Mouse (Mus musculus): ENCODE data around the gene Trpc1. TPM values are rescaled to one million over a fixed set of nuclear protein-coding genes. Genes with fewer than 3 reads are reported as not detected.

Trpc1 gene
- polyA plus RNA-seq, 1 experiment from 2014 or later, result 6.5 TPM

- H3K4me2 ChIP-seq (replicated peaks), result peak overlapping the region; percentile 84
- H3K27me3 ChIP-seq, result no peaks in the 10 kb centered on the region
- no peak for ATAC-seq (replicated peaks)
- no peak overlapping the region for H3K27ac ChIP-seq (replicated peaks)
- peaks cover 16% of the 10 kb centered on the region for H3K4me1 ChIP-seq
- H3K9ac ChIP-seq (replicated peaks), result peak overlapping the region; percentile 89; the same call in 1 of the 2 replicates
- 35% methylated on average over 9 of the region's 9 CpGs for WGBS
- peak overlapping the region; percentile 67 for H3K4me3 ChIP-seq
- H3K9me3 ChIP-seq, result no peaks in the 10 kb centered on the region
- no peaks in the 10 kb centered on the region for H3K36me3 ChIP-seq
Observed at GRCm38 (mm10) chr9:95750746-95751145, 571 bp upstream of the Trpc1 start.

- Histone ChIP-seq H3K4me2 (replicated peaks) (peak overlapping the region; percentile 84), H3K9ac (replicated peaks) (peak overlapping the region; percentile 89), H3K36me3 (no peaks in the 10 kb centered on the region), H3K4me3 (peak overlapping the region; percentile 67), H3K27ac (replicated peaks) (peak overlapping the region; percentile 44; the same call in 1 of the 2 replicates), H3K9me3 (no peaks in the 10 kb centered on the region), H3K4me1 (peaks cover 16% of the 10 kb centered on the region), H3K27me3 (no peaks in the 10 kb centered on the region)
- peak; percentile 77 for ATAC-seq (replicated peaks)
- under 1% methylated on average over 34 of the region's 34 CpGs for WGBS
Observed at GRCm38 (mm10) chr9:95749461-95749928, 680 bp downstream of the Trpc1 start.

DNA sequence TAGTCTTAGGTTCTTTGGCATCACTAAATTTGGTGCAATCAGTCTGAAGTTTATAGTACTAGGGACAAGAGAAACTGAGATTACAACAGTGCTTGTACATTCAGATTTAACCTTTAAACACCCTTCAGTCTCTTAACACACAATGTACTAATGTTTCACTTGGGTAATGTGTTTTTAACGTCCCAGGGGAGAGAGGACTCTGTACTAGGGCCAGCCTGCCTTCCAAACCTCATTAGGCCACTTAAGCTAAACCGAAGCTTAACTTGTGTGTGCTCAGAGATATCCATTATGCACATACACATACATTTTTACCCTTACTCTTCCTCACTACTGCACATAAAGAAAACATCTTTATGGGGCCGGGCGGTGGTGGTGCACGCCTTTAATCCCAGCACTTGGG lies 2.9 kb downstream of the Trpc1 start:
- Histone ChIP-seq H3K9ac (replicated peaks) (no peak overlapping the region), H3K4me3 (no peak overlapping the region), H3K27me3 (no peaks in the 10 kb centered on the region), H3K4me2 (replicated peaks) (no peak overlapping the region), H3K4me1 (peaks cover 16% of the 10 kb centered on the region), H3K27ac (replicated peaks) (no peak overlapping the region), H3K36me3 (no peaks in the 10 kb centered on the region), H3K9me3 (no peaks in the 10 kb centered on the region)
- ATAC-seq (replicated peaks), result no peak
- WGBS, result 91% methylated on average over 5 of the region's 5 CpGs

- H3K4me1 ChIP-seq, result peaks cover 11% of the 10 kb centered on the region
- H3K4me2 ChIP-seq (replicated peaks), result no peak overlapping the region
- 70% methylated on average over 7 of the region's 7 CpGs for WGBS
- no peak for ATAC-seq (replicated peaks)
- H3K27me3 ChIP-seq, result no peaks in the 10 kb centered on the region
- H3K9me3 ChIP-seq, result no peaks in the 10 kb centered on the region
- H3K4me3 ChIP-seq, result no peak overlapping the region
- no peak overlapping the region for H3K27ac ChIP-seq (replicated peaks)
- H3K9ac ChIP-seq (replicated peaks), result no peak overlapping the region
- no peaks in the 10 kb centered on the region for H3K36me3 ChIP-seq
Observed at GRCm38 (mm10) chr9:95744845-95745613, 5.1 kb downstream of the Trpc1 start.

GRCm38 (mm10) chr9:95736238-95736637 lies 13.9 kb downstream of the Trpc1 start:
- no peak overlapping the region for H3K4me3 ChIP-seq
- H3K27me3 ChIP-seq, result no peaks in the 10 kb centered on the region
- no peak overlapping the region for H3K4me2 ChIP-seq (replicated peaks)
- H3K9me3 ChIP-seq, result no peaks in the 10 kb centered on the region
- no peaks in the 10 kb centered on the region for H3K4me1 ChIP-seq
- H3K36me3 ChIP-seq, result peaks cover 7% of the 10 kb centered on the region
- H3K9ac ChIP-seq (replicated peaks), result no peak overlapping the region
- ATAC-seq (replicated peaks), result no peak
- H3K27ac ChIP-seq (replicated peaks), result no peak overlapping the region

GRCm38 (mm10) chr9:95712574-95712973 lies 37.6 kb downstream of the Trpc1 start:
- Histone ChIP-seq H3K36me3 (peaks cover 5% of the 10 kb centered on the region), H3K9ac (replicated peaks) (no peak overlapping the region), H3K9me3 (no peaks in the 10 kb centered on the region), H3K4me1 (no peaks in the 10 kb centered on the region), H3K4me2 (replicated peaks) (no peak overlapping the region), H3K27ac (replicated peaks) (no peak overlapping the region), H3K4me3 (no peak overlapping the region), H3K27me3 (no peaks in the 10 kb centered on the region)
- 30% methylated on average over 8 of the region's 8 CpGs for WGBS
- ATAC-seq (replicated peaks), result no peak

DNA sequence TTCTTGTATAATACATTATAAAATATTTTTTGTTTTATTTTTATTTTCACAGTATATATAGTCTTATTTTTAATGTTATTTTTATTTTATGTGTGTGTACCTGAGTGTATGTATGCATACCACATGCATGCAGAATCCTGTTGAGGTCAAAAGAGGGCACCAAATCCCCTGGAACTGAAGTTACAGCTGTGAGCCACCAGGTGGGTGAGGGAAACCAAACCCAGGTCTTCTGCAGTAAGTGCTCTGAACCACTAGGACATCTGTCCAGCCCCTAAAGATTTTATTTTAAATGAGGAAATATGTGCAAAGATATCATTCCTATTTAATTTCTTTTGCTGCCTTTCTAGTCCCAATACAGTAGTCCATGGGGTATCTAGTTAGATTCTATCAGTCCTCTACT lies 41.2 kb downstream of the Trpc1 start:
- no peak overlapping the region for H3K27ac ChIP-seq (replicated peaks)
- H3K36me3 ChIP-seq, result peaks cover 9% of the 10 kb centered on the region
- no peak overlapping the region for H3K4me2 ChIP-seq (replicated peaks)
- no peaks in the 10 kb centered on the region for H3K9me3 ChIP-seq
- H3K9ac ChIP-seq (replicated peaks), result no peak overlapping the region
- no peaks in the 10 kb centered on the region for H3K27me3 ChIP-seq
- no peak overlapping the region for H3K4me3 ChIP-seq
- H3K4me1 ChIP-seq, result no peaks in the 10 kb centered on the region
- no peak for ATAC-seq (replicated peaks)

DNA sequence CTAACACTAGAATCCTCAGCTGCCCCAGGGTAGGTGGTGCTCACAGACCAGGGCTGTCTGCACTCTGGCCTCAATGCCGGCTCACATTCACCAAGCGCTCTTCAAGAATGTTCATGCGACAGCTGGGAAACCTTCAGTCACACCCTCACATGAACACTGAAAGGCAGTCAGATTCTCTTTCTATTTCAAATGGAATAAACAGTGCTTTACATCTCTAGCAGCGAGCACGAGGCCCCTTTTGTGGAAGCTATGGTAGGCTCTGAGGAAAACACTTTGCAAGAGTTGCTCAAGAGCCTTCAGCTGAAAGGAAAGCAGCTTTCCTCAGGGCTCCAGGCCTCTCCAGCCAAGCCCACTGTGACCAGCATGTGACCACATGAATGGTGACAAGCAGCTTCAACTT lies 44.8 kb downstream of the Trpc1 start:
- no peak overlapping the region for H3K27ac ChIP-seq (replicated peaks)
- ATAC-seq (replicated peaks), result no peak
- H3K4me2 ChIP-seq (replicated peaks), result no peak overlapping the region
- no peaks in the 10 kb centered on the region for H3K27me3 ChIP-seq
- H3K4me3 ChIP-seq, result no peak overlapping the region
- H3K36me3 ChIP-seq, result peaks cover 9% of the 10 kb centered on the region
- WGBS, result 74% methylated on average over 5 of the region's 5 CpGs
- no peak overlapping the region for H3K9ac ChIP-seq (replicated peaks)
- H3K4me1 ChIP-seq, result no peaks in the 10 kb centered on the region
- no peaks in the 10 kb centered on the region for H3K9me3 ChIP-seq

- 92% methylated on average over 3 of the region's 3 CpGs for WGBS
- H3K9ac ChIP-seq (replicated peaks), result no peak overlapping the region
- no peaks in the 10 kb centered on the region for H3K4me1 ChIP-seq
- peaks cover 6% of the 10 kb centered on the region for H3K36me3 ChIP-seq
- H3K27ac ChIP-seq (replicated peaks), result no peak overlapping the region
- ATAC-seq (replicated peaks), result no peak
- H3K9me3 ChIP-seq, result no peaks in the 10 kb centered on the region
- H3K4me3 ChIP-seq, result no peak overlapping the region
- H3K4me2 ChIP-seq (replicated peaks), result no peak overlapping the region
- H3K27me3 ChIP-seq, result no peaks in the 10 kb centered on the region
Observed at GRCm38 (mm10) chr9:95704078-95704477, 46.1 kb downstream of the Trpc1 start.

- no peak overlapping the region for H3K27ac ChIP-seq (replicated peaks)
- no peaks in the 10 kb centered on the region for H3K36me3 ChIP-seq
- H3K9me3 ChIP-seq, result no peaks in the 10 kb centered on the region
- no peak for ATAC-seq (replicated peaks)
- H3K4me2 ChIP-seq (replicated peaks), result no peak overlapping the region
- 62% methylated on average over 4 of the region's 4 CpGs for WGBS
- H3K9ac ChIP-seq (replicated peaks), result no peak overlapping the region
- H3K4me1 ChIP-seq, result no peaks in the 10 kb centered on the region
- H3K27me3 ChIP-seq, result no peaks in the 10 kb centered on the region
- no peak overlapping the region for H3K4me3 ChIP-seq
Observed at GRCm38 (mm10) chr9:95699273-95699672, 50.9 kb downstream of the Trpc1 start.

DNA sequence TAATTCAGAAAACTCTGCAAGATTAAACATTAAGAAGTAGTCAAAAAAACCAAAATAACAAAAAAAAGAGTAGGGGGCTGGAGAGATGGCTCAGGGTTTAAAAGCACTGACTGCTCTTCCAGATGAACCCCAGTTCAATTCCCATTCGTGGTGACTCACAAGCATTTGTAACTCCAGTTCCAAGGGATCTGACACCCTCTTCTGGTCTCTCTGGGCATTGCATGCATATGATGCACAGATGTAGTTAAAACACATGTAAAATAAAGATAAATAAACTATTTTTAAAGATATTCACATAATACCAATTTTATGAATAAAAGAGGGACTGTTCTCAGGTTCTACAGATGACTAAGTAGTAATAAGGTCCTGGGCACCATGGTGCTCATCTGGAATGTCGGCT lies 52.4 kb downstream of the Trpc1 start:
- Histone ChIP-seq H3K27ac (replicated peaks) (no peak overlapping the region), H3K4me1 (no peaks in the 10 kb centered on the region), H3K27me3 (no peaks in the 10 kb centered on the region), H3K9ac (replicated peaks) (no peak overlapping the region), H3K4me2 (replicated peaks) (no peak overlapping the region), H3K9me3 (no peaks in the 10 kb centered on the region), H3K4me3 (no peak overlapping the region), H3K36me3 (no peaks in the 10 kb centered on the region)
- 62% methylated on average over 2 of the region's 2 CpGs for WGBS
- ATAC-seq (replicated peaks), result no peak

- WGBS, result 85% methylated on average over 6 of the region's 6 CpGs
- no peak for ATAC-seq (replicated peaks)
Observed at GRCm38 (mm10) chr9:95696581-95696980, 53.6 kb downstream of the Trpc1 start.

GRCm38 (mm10) chr9:95695023-95695422 lies 55.2 kb downstream of the Trpc1 start:
- H3K36me3 ChIP-seq, result no peaks in the 10 kb centered on the region
- no peaks in the 10 kb centered on the region for H3K4me1 ChIP-seq
- no peak overlapping the region for H3K4me2 ChIP-seq (replicated peaks)
- no peak overlapping the region for H3K4me3 ChIP-seq
- H3K9me3 ChIP-seq, result no peaks in the 10 kb centered on the region
- H3K27me3 ChIP-seq, result no peaks in the 10 kb centered on the region
- H3K9ac ChIP-seq (replicated peaks), result no peak overlapping the region
- 92% methylated on average over 15 of the region's 15 CpGs for WGBS
- no peak for ATAC-seq (replicated peaks)
- H3K27ac ChIP-seq (replicated peaks), result no peak overlapping the region

More at GRCm38 (mm10) chr9:95696581-95696980, 53.6 kb downstream of the Trpc1 start:
- no peaks in the 10 kb centered on the region for H3K27me3 ChIP-seq
- no peaks in the 10 kb centered on the region for H3K9me3 ChIP-seq
- H3K4me1 ChIP-seq, result no peaks in the 10 kb centered on the region
- H3K9ac ChIP-seq (replicated peaks), result no peak overlapping the region
- H3K27ac ChIP-seq (replicated peaks), result no peak overlapping the region
- no peak overlapping the region for H3K4me3 ChIP-seq
- H3K36me3 ChIP-seq, result no peaks in the 10 kb centered on the region
- H3K4me2 ChIP-seq (replicated peaks), result no peak overlapping the region
